Mouse (Mus musculus) cortical plate, adult 2 months (tissue): ENCODE data around the gene Ppa2. TPM values are rescaled to one million over a fixed set of nuclear protein-coding genes. Genes with fewer than 3 reads are reported as not detected.

Source experiments
- H3K27ac ChIP-seq: fragments of 200-500 bp; 2 replicates; pipeline ENCODE4 v1.5.1; 2012; ENCODE audit warnings: low read length, control low read depth, inconsistent platforms; ENCODE audit not compliant: insufficient read depth
- H3K4me1 ChIP-seq: fragments of 200-500 bp; 2 replicates; pipeline ENCODE4 v1.6.1; 2011; ENCODE audit warnings: low read length; ENCODE audit not compliant: control insufficient read depth, insufficient read depth
- H3K4me3 ChIP-seq: fragments of 200-500 bp; 2 replicates; pipeline ENCODE4 v1.5.1; 2011; ENCODE audit warnings: mild to moderate bottlenecking, low read length, control low read depth; ENCODE audit not compliant: insufficient read depth
- CTCF ChIP-seq: fragments of 200-500 bp; IDR thresholded peaks from 2 replicates; pipeline ENCODE4 v1.5.1; 2011; ENCODE audit warnings: mild to moderate bottlenecking, control low read depth, low read length; ENCODE audit not compliant: insufficient read depth; ENCODE audit errors: extremely low read depth
- POLR2A ChIP-seq: fragments of 200-500 bp; IDR thresholded peaks from 2 replicates; pipeline ENCODE4 v1.6.1; 2011; ENCODE audit warnings: mild to moderate bottlenecking, low read length, control low read depth; ENCODE audit not compliant: insufficient read depth; ENCODE audit errors: extremely low read depth
- polyA plus RNA-seq: library from polyadenylated mRNA; depleted of rRNA; stranded (reverse); fragments of >200 nt; gene quantifications from 2 replicates; pipeline ENCODE4 v1.2.3, GENCODE M21; 2012

The Ppa2 gene
- polyA plus RNA-seq, 1 experiment = 69.4 TPM

DNA sequence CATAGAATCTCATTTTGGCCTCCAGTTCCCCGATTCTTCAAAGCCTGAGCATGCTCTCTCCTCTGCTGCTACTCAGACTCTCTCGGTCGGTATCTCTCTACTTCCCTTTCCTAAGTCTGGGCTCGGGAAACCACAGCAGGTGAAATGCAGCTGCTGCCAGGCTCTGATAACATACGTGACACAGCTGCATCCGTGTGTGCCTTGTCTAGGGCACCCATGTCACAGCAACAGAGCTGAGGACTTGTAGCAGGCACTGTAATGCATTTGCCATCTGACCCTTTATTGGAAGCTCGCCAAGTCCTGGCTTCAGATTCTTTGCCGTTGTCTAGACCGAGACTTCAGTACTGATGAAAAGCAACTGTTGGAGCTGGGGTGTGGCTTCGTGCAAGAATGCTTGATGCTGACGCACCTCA is 29.5 kb downstream of the Ppa2 start:
- H3K27ac ChIP-seq = no peak overlapping the region
- H3K4me1 ChIP-seq = no peaks in the 10 kb centered on the region; the same call in 1 of the 2 replicates
- no peak for TF ChIP-seq POLR2A
- no peak for TF ChIP-seq CTCF
- no peak overlapping the region for H3K4me3 ChIP-seq

DNA sequence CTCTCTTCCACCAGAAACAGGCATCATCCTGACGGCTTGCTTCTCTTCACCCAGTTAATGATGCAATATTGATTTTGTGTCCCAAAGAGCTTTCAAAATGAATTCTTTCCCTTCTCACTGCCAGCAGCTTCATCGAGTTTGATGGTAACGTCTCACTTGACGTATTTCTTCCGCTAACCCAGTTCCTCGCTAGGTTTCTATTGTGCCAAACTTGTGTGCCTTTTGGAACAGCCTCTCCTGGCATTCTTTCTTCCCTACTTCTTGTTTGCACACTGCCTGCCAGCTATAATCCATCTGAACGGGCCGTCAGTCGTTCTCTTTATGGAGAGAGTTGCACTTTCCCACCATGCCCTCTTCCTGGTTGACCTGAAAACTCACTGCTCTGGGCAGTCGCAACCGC is 31.2 kb downstream of the Ppa2 start:
- H3K4me3 ChIP-seq = no peak overlapping the region
- TF ChIP-seq POLR2A = no peak
- TF ChIP-seq CTCF = no peak
- no peaks in the 10 kb centered on the region; the same call in 1 of the 2 replicates for H3K4me1 ChIP-seq
- H3K27ac ChIP-seq = no peak overlapping the region

DNA sequence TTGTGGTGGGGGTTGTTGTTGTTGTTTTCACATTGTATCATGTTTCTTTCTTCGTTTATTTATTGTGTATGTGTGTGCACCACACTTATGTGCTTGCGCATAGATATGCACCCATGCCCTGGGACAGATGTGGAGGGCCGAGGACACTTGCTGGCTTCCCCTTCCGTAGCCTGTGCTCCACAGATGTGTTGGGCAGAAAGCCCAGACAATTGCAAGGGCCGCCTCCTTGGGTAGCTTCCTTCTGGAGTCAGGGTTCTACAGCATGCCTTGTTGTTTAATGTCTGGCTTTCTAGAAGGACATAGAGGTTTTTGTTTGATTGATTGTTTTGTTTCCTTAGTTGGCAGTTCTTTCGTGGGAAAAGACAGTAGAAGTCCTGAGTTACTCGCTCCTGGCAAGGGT is 37.6 kb downstream of the Ppa2 start:
- Histone ChIP-seq H3K27ac (no peak overlapping the region), H3K4me1 (no peaks in the 10 kb centered on the region), H3K4me3 (no peak overlapping the region)
- no peak for TF ChIP-seq POLR2A

DNA sequence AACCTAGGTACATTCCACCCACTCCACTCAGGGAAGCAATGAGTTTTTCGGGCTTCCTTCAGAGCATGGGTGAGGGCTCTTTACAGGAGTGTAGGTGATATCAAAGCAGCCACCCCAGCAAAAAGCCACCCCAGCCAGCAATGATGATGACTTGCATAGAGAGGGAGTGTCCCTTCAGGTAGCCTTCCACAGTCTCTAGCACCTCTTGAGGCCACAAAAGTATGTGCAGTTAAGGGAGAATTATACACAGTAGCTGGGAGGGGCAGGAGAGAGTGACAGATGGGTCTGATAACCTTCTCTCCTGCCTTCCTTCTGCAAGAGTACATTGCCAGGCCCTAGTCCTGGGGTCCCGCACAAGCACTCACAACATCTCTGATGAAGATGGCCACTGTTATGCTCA is 38.9 kb downstream of the Ppa2 start:
- TF ChIP-seq CTCF = no peak
- TF ChIP-seq POLR2A = no peak

DNA sequence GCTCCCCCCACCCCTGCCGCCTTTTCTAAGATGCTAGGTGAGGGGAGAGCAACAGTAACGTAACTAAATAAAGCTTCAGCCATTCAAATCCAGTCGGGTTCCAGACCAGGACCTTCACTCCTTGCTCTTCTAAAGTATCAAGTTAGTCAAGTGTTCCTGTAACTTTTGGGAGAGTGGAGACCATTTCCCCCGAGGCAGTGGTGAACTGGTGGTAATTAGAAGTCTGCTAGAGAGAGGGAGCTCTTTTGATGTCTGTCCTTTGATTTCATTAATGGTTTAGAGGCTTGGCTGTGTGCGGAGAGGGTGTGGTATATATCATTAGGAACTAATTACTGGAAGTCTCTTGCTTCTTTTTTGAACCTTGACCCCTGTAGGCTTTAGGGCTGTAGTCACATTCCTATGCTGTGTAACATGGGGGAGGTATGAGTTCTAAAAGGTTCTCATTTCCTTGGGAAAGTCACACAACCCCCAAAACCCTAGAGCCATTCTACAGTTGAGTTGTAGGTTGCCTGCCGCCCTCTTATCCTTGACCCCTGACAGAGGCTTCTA is 47.6 kb downstream of the Ppa2 start:
- no peak overlapping the region for H3K4me3 ChIP-seq
- H3K27ac ChIP-seq = no peak overlapping the region

More for the DNA sequence above, 38.9 kb downstream of the Ppa2 start:
- no peaks in the 10 kb centered on the region for H3K4me1 ChIP-seq
- no peak overlapping the region for H3K27ac ChIP-seq
- H3K4me3 ChIP-seq = no peak overlapping the region

DNA sequence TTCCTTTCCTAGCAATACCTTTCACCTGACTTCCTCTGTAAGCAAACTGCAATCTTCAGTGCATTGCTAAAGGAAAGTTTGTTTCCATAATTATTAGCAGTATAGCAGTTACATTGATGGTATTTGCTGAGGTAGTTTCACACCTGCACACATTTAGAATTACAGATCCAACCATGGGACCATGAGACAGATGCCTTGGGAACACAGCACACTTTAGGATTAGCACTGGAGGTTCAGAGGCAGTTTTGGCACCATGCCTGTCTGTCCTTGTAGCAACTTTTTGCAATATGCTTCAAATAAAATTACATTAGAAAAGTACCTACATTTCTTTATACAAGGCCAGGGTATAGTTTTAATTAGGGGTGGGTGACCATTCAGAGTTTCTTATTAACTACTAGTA is 48.1 kb downstream of the Ppa2 start:
- no peaks in the 10 kb centered on the region for H3K4me1 ChIP-seq
- TF ChIP-seq POLR2A (no peak), CTCF (no peak)
- H3K27ac ChIP-seq = no peak overlapping the region
- H3K4me3 ChIP-seq = no peak overlapping the region

More for the DNA sequence above, 47.6 kb downstream of the Ppa2 start:
- H3K4me1 ChIP-seq = no peaks in the 10 kb centered on the region
- no peak for TF ChIP-seq POLR2A
- TF ChIP-seq CTCF = no peak

DNA sequence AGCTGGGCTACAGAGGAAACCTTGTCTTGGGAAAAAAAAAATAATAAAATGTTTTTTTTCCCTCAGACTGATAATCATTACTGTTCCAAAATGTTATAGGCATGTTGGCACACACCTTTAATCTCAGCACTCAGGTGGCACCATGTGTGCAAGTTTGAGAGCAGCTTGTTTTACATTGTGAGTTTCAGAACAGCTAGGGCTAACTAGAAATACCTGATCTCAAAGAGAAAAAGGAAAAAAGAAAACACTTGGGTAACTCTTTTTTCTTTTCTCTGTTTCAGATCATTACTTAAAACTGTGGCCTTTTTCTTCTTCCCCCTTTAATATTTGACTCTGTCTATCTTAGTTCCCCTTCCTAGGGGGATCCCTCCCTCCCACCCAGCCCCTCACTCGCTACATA is 51.5 kb downstream of the Ppa2 start:
- H3K4me3 ChIP-seq = no peak overlapping the region

DNA sequence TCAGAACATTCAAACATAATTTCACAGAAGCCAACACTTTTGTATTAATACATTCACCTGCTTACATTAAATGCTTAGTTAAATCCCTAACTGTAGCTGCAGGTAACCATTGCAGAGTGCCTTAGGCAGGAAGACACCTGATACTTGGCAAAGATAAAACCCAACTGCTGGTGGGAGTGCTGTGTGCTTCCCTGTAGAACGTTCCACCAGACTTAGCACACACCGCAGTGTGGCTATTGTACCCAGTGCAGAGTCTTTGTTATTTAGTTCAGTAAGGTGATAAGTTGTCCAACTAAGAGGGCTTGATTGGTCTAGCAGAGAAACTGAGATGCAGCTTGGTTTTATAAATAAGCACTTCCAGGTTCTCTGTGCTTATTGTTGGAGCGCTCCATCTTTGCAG is 54.2 kb downstream of the Ppa2 start:
- Histone ChIP-seq H3K4me3 (no peak overlapping the region), H3K4me1 (no peaks in the 10 kb centered on the region), H3K27ac (no peak overlapping the region)
- no peak for TF ChIP-seq POLR2A
- TF ChIP-seq CTCF = no peak

More for the DNA sequence above, 51.5 kb downstream of the Ppa2 start:
- Histone ChIP-seq H3K27ac (no peak overlapping the region), H3K4me1 (no peaks in the 10 kb centered on the region)
- TF ChIP-seq CTCF (no peak), POLR2A (no peak)

DNA sequence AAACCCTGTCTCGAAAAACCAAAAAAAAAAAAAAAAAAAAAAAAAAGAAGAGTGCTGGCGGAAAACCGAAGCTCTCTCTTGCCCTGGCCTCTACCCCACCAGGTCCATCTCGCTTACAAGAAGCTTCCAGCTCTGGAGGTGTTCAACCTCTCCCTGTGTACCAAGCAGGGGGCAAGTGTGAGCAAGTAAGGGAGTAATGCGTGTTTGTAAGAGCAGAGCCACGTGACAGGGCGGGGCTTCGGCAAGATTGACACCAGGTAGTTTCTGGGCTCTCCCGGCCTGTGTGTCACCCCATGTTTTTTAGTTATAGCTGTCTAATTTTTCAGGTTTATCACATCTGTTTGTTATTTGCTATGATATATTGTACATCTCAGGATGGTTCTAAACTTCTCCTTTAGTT is 56.2 kb downstream of the Ppa2 start:
- Histone ChIP-seq H3K4me1 (no peaks in the 10 kb centered on the region), H3K27ac (no peak overlapping the region), H3K4me3 (no peak overlapping the region)
- TF ChIP-seq POLR2A (no peak), CTCF (no peak)

DNA sequence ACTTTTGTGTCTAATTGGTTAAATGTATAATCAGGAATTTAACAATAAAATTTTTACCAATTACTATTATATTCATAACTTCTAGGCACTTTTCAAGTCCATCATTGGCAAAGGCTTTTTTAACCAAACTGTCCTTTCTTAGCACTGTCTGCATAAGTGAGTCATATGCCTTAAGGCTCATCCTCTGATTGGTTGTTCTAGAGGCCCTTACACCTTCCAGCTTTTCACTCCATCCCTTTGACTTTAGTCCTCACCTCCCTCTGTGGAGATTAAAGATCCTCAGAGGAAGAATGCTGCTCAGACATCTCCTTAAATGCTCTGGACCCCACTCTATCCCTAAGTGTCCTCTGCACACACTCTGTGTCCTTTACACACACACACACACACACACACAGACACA is 68.3 kb downstream of the Ppa2 start:
- H3K4me3 ChIP-seq = no peak overlapping the region
- peaks cover 5% of the 10 kb centered on the region for H3K4me1 ChIP-seq
- TF ChIP-seq CTCF (no peak), POLR2A (no peak)
- H3K27ac ChIP-seq = no peak overlapping the region
